Mouse (Mus musculus): Measurements from ENCODE around the gene Slc13a3.

DNA sequence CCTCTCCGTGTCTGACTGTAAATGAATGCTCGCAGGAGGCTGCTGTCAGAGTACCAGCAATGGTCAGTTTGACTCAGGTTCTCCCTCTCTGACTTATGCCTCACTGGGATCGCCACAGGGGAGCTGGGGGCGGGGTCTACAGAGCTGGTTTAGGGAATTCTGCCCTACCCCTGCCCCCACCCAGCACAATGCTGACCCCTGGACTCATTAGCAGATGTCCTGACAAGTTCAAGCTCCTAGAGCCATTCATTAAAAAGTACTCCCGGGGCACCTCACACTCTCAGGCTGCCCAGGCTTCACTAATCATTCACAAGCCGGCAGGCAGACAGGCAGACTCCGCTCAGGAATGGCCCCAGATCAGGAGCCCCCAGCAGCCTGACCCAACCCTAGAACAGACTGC, 13.4 kb downstream of the Slc13a3 start:
- TF ChIP-seq CTCF (IDR thresholded peaks at IDR 0.05) (no peak), EP300 (IDR thresholded peaks at IDR 0.05) (no peak)

Data from lung, postnatal 0 days (tissue).